Mouse (Mus musculus): ENCODE measurements around the gene Slc18a2. TPM values are rescaled to one million over a fixed set of nuclear protein-coding genes. Genes with fewer than 3 reads are reported as not detected.

The Slc18a2 gene
- polyA plus RNA-seq, 1 experiment from 2014 or later = 8.6 TPM

DNA sequence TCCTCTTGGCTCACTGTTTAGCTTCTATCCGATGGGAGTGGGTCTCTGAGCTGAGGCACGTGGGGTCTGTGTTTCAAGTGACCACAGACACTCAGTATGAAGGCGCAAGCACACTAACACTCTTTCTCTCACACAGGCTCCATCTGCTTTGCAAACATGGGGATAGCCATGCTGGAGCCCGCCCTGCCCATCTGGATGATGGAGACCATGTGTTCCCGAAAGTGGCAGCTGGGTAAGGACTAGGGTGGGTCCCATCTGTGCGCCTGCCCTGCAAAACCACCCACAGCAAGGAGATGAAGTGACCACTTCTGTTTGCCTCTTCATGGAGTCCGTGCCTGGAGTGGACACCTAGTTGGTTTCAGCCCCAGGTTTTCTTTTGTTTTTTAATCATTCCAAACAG, 15.7 kb downstream of the Slc18a2 start:
- peak; percentile 15; the same call in 1 of the 2 replicates for ATAC-seq (ENCODE audit: insufficient number of reproducible peaks, low FRiP score, low TSS enrichment, low read depth)

GRCm38 (mm10) chr19:59280841-59281240, 20.1 kb downstream of the Slc18a2 start:
- no peaks in the 10 kb centered on the region for H3K9me3 ChIP-seq (replicated peaks)
- no peaks in the 10 kb centered on the region for H3K27me3 ChIP-seq
- H3K4me3 ChIP-seq (replicated peaks) = no peak overlapping the region
- no peak overlapping the region for H3K9ac ChIP-seq
- no peak for ATAC-seq (ENCODE audit: insufficient number of reproducible peaks, low FRiP score, low TSS enrichment, low read depth)
- H3K36me3 ChIP-seq = no peaks in the 10 kb centered on the region
- H3K27ac ChIP-seq (replicated peaks) = no peak overlapping the region
- H3K4me2 ChIP-seq (replicated peaks) = no peak overlapping the region
- H3K4me1 ChIP-seq = no peaks in the 10 kb centered on the region

More for the DNA sequence above, 15.7 kb downstream of the Slc18a2 start:
- Histone ChIP-seq H3K4me1 (no peaks in the 10 kb centered on the region), H3K27ac (replicated peaks) (no peak overlapping the region), H3K9ac (no peak overlapping the region), H3K27me3 (no peaks in the 10 kb centered on the region), H3K4me3 (replicated peaks) (no peak overlapping the region), H3K4me2 (replicated peaks) (no peak overlapping the region), H3K9me3 (replicated peaks) (no peaks in the 10 kb centered on the region), H3K36me3 (no peaks in the 10 kb centered on the region)
- 71% methylated on average over 7 of the region's 7 CpGs for WGBS

DNA sequence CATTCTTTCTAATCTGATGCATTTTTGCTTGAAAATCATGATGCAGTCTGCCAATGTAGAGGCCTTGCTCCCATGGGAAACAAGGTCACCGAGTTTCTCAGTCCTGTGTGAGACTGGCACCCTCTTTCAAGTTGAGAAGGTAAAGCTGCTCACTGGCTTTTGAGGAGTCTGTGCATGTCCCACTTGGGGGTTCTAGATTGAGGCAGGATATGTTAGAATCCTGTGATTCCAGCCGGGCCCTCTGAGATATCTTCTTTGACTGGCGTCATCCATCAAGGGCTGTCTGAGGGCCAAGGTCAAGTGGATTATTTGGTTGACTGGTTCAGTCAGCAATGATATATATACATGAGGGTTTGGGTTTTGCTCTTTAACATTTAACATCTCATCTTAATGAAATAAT, 21.3 kb downstream of the Slc18a2 start:
- Histone ChIP-seq H3K27me3 (no peaks in the 10 kb centered on the region), H3K4me2 (replicated peaks) (no peak overlapping the region), H3K27ac (replicated peaks) (no peak overlapping the region), H3K4me3 (replicated peaks) (no peak overlapping the region), H3K9me3 (replicated peaks) (no peaks in the 10 kb centered on the region), H3K4me1 (no peaks in the 10 kb centered on the region), H3K9ac (no peak overlapping the region), H3K36me3 (no peaks in the 10 kb centered on the region)
- ATAC-seq (ENCODE audit: insufficient number of reproducible peaks, low FRiP score, low TSS enrichment, low read depth) = no peak
- 85% methylated on average over 3 of the region's 3 CpGs for WGBS

GRCm38 (mm10) chr19:59289042-59289441, 28.3 kb downstream of the Slc18a2 start:
- Histone ChIP-seq H3K4me1 (no peaks in the 10 kb centered on the region), H3K36me3 (no peaks in the 10 kb centered on the region), H3K27ac (replicated peaks) (no peak overlapping the region), H3K4me2 (replicated peaks) (no peak overlapping the region), H3K9me3 (replicated peaks) (no peaks in the 10 kb centered on the region), H3K27me3 (no peaks in the 10 kb centered on the region), H3K4me3 (replicated peaks) (no peak overlapping the region), H3K9ac (no peak overlapping the region)
- ATAC-seq (ENCODE audit: insufficient number of reproducible peaks, low FRiP score, low TSS enrichment, low read depth) = no peak

DNA sequence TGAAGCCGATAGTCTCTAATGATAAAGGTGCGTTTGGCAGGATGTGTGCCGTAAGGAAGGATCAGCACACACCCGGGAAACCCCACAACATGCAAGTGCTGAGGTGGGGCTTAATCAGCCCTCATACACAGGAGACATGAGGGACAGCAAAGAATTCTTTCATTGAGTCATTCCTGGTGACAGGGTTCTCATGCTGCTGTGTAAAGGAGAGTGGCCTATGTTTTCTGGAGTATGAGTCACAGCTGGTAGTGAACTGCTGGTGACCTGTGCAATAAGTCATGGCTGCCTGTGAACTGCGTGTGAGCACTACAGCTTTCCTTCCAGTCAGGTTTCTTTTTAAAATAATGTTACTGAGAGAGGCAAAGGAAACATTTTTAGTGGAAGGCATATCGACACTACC, 29.1 kb downstream of the Slc18a2 start:
- no peak overlapping the region for H3K27ac ChIP-seq (replicated peaks)
- H3K4me2 ChIP-seq (replicated peaks) = no peak overlapping the region
- no peaks in the 10 kb centered on the region for H3K36me3 ChIP-seq
- H3K4me3 ChIP-seq (replicated peaks) = no peak overlapping the region
- no peak for ATAC-seq (ENCODE audit: insufficient number of reproducible peaks, low FRiP score, low TSS enrichment, low read depth)
- WGBS = 86% methylated on average over 6 of the region's 6 CpGs
- H3K4me1 ChIP-seq = no peaks in the 10 kb centered on the region
- H3K27me3 ChIP-seq = no peaks in the 10 kb centered on the region
- H3K9ac ChIP-seq = no peak overlapping the region
- no peaks in the 10 kb centered on the region for H3K9me3 ChIP-seq (replicated peaks)

GRCm38 (mm10) chr19:59292183-59292839, 31.6 kb downstream of the Slc18a2 start:
- 78% methylated on average over 5 of the region's 5 CpGs for WGBS
- H3K36me3 ChIP-seq = no peaks in the 10 kb centered on the region
- no peak for ATAC-seq (ENCODE audit: insufficient number of reproducible peaks, low FRiP score, low TSS enrichment, low read depth)

GRCm38 (mm10) chr19:59315308-59315707, 54.6 kb downstream of the Slc18a2 start:
- H3K36me3 ChIP-seq = no peaks in the 10 kb centered on the region
- no peaks in the 10 kb centered on the region for H3K4me1 ChIP-seq
- H3K4me3 ChIP-seq (replicated peaks) = no peak overlapping the region
- H3K27ac ChIP-seq (replicated peaks) = no peak overlapping the region
- no peaks in the 10 kb centered on the region for H3K27me3 ChIP-seq
- H3K4me2 ChIP-seq (replicated peaks) = no peak overlapping the region
- no peak for ATAC-seq (ENCODE audit: insufficient number of reproducible peaks, low FRiP score, low TSS enrichment, low read depth)
- no peaks in the 10 kb centered on the region for H3K9me3 ChIP-seq (replicated peaks)
- H3K9ac ChIP-seq = no peak overlapping the region

More at GRCm38 (mm10) chr19:59292183-59292839, 31.6 kb downstream of the Slc18a2 start:
- Histone ChIP-seq H3K4me2 (replicated peaks) (no peak overlapping the region), H3K27me3 (no peaks in the 10 kb centered on the region), H3K4me1 (no peaks in the 10 kb centered on the region), H3K27ac (replicated peaks) (no peak overlapping the region), H3K4me3 (replicated peaks) (no peak overlapping the region), H3K9me3 (replicated peaks) (no peaks in the 10 kb centered on the region), H3K9ac (no peak overlapping the region)

DNA sequence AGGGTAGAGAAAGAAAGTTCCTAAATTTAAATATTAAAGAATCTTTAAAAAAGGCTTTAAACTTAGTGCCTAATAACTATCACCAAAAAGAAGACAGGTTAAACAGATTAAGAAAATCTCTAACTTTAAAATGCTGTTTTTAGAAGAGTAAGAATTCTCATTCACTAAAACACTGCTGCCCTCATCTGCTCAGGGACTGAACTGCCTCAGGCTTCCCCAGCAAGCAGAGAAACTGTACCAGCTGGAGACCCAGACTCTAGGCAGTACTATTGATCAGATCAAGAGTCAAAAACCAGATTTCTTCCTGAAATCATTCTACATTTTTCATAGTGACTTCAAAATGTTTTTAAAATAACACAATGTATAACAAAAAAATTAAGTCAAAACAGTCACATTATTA, 55.9 kb downstream of the Slc18a2 start:
- H3K36me3 ChIP-seq = no peaks in the 10 kb centered on the region
- H3K27me3 ChIP-seq = no peaks in the 10 kb centered on the region
- no peaks in the 10 kb centered on the region for H3K9me3 ChIP-seq (replicated peaks)
- H3K4me1 ChIP-seq = no peaks in the 10 kb centered on the region
- ATAC-seq (ENCODE audit: insufficient number of reproducible peaks, low FRiP score, low TSS enrichment, low read depth) = no peak
- H3K4me3 ChIP-seq (replicated peaks) = no peak overlapping the region
- H3K9ac ChIP-seq = no peak overlapping the region
- H3K27ac ChIP-seq (replicated peaks) = no peak overlapping the region
- H3K4me2 ChIP-seq (replicated peaks) = no peak overlapping the region

DNA sequence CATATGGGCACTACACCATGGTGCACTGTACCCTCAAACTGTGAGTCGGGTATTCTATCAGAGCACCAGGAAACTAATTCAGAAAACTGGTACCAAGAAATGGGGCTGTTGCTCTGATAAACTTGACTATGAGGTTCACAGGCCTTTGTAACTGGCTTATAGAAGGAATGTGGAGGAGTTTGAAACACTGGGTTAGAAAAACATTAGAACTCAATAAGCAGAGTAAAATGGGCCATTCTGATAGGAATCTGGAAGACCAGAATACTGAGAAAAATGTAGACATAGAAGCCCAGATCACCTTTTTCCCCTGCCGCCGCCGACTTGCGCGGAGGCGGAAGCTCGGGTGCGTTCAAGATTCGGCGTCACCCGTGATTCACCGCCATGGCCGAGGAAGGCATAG, 61.3 kb downstream of the Slc18a2 start, which contains the start of gene Rps12-ps3:
Gene Rps12-ps3 (plus strand): TSS at position 301 of the 400 bp plus-strand sequence.
- Histone ChIP-seq H3K4me2 (replicated peaks) (no peak within 1 kb of the TSS), H3K4me3 (replicated peaks) (no peak within 1 kb of the TSS), H3K9me3 (replicated peaks) (no peaks in the 10 kb centered on the region), H3K4me1 (no peaks in the 10 kb centered on the region), H3K27ac (replicated peaks) (no peak within 1 kb of the TSS), H3K36me3 (no peaks in the 10 kb centered on the region), H3K27me3 (no peaks in the 10 kb centered on the region), H3K9ac (no peak within 1 kb of the TSS)
- no peak for ATAC-seq (ENCODE audit: insufficient number of reproducible peaks, low FRiP score, low TSS enrichment, low read depth)
- whole genome bisulfite sequencing = 92% methylated on average over 12 of the region's 14 CpGs

GRCm38 (mm10) chr19:59330816-59331225, 70.1 kb downstream of the Slc18a2 start:
- H3K9me3 ChIP-seq (replicated peaks) = no peaks in the 10 kb centered on the region
- no peaks in the 10 kb centered on the region for H3K4me1 ChIP-seq
- no peaks in the 10 kb centered on the region for H3K36me3 ChIP-seq
- ATAC-seq (ENCODE audit: insufficient number of reproducible peaks, low FRiP score, low TSS enrichment, low read depth) = no peak
- no peak overlapping the region for H3K4me3 ChIP-seq (replicated peaks)
- no peak overlapping the region for H3K9ac ChIP-seq
- H3K27ac ChIP-seq (replicated peaks) = no peak overlapping the region
- no peak overlapping the region for H3K4me2 ChIP-seq (replicated peaks)
- no peaks in the 10 kb centered on the region for H3K27me3 ChIP-seq

GRCm38 (mm10) chr19:59336655-59337054, 76.0 kb downstream of the Slc18a2 start:
- no peaks in the 10 kb centered on the region for H3K27me3 ChIP-seq
- no peak overlapping the region for H3K4me3 ChIP-seq (replicated peaks)
- H3K4me1 ChIP-seq = no peaks in the 10 kb centered on the region
- H3K9ac ChIP-seq = no peak overlapping the region
- H3K36me3 ChIP-seq = no peaks in the 10 kb centered on the region
- no peak for ATAC-seq (ENCODE audit: insufficient number of reproducible peaks, low FRiP score, low TSS enrichment, low read depth)
- no peak overlapping the region for H3K27ac ChIP-seq (replicated peaks)
- no peaks in the 10 kb centered on the region for H3K9me3 ChIP-seq (replicated peaks)
- 97% methylated on average over 1 of the region's 1 CpGs for WGBS
- no peak overlapping the region for H3K4me2 ChIP-seq (replicated peaks)

GRCm38 (mm10) chr19:59337872-59338681, 77.4 kb downstream of the Slc18a2 start:
- Histone ChIP-seq H3K36me3 (no peaks in the 10 kb centered on the region), H3K9ac (no peak overlapping the region), H3K4me2 (replicated peaks) (no peak overlapping the region), H3K27me3 (no peaks in the 10 kb centered on the region), H3K27ac (replicated peaks) (no peak overlapping the region), H3K4me1 (peaks cover 3% of the 10 kb centered on the region), H3K4me3 (replicated peaks) (no peak overlapping the region), H3K9me3 (replicated peaks) (no peaks in the 10 kb centered on the region)
- 87% methylated on average over 3 of the region's 3 CpGs for WGBS
- ATAC-seq (ENCODE audit: insufficient number of reproducible peaks, low FRiP score, low TSS enrichment, low read depth) = no peak

Data from embryonic facial prominence, embryonic 15.5 days (tissue).